Mouse (Mus musculus) left cerebral cortex, postnatal 4 days (tissue): ENCODE data around the gene Raf1. TPM values are rescaled to one million over a fixed set of nuclear protein-coding genes. Genes with fewer than 3 reads are reported as not detected.

Experiments
- DNase-seq: peaks from one replicate; pipeline ENCODE4 v3.0.0-alpha.2; 2022
- intact Hi-C: fragments of 180-260 bp; cut with DNase I; formaldehyde crosslinking; loops from one replicate; pipeline ENCODE4 v1.15.1; 2025
- total RNA-seq, 2 experiments: library from RNA; stranded (reverse); gene quantifications; 2 replicates each; pipeline ENCODE4 v1.2.3; 2021

Gene Raf1
- total RNA-seq, 2 experiments from 2014 or later, result 180 to 191 TPM

DNA sequence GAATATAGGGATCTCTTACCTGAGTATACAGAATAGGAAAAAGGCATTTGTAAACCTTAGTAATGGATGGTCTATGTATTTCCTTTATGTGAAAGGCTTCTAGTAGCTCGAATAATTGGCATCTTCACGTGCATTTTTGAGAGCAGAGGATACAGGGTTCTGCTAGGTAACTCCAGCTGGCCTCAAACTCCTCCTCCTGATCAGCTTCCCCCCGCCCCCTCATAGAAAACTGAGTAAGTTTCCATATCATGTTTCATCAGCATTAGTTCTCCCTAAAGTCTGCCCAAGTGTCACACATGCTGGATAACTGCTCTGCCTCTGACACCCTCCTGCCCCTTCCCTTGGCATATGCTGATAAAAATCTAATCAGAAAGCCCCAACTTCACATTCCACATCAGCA is 95.6 kb downstream of the Raf1 start:
- no peak for DNase-seq
- intact Hi-C loops, result no loop called here

DNA sequence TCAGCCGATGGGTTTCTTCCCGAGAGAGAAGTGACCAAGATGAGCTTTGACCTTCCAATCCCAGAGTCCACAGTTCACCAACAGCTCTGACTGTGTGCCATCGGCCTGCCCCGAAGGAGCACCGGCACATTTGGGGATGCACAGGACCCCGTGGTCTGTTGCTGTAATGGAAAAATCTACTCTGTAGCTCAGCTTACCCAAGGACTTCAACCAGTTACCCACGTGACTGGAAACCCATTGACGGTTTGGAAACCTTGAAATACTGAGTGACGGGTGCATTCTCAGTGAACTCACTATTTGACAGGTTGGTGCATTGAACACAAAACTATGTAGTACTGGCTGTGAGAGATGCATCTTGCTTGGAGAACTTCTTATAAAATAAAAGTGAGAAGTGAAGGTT is 98.5 kb downstream of the Raf1 start:
- intact Hi-C loops, result no loop called here
- DNase-seq, result no peak

DNA sequence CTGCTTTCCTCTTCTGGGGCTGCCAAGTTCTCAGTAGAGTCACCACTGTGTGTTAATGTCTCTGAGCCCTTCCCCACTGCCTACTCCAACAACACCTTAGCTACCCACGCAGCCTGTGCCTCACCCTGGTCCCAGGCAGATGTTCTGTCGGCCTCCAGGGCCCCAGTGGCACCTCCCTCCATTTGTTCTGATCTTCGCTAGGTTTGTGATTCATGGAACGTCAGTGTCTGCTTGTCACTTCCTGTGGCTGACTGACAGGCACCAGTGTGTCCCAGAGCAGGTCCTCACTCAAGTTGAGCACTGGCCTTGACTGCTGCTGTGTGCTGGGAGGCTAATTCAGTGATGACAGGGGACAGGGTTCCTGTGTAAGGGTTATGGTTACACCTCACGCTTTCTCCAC is 99.0 kb downstream of the Raf1 start:
- no peak for DNase-seq
- intact Hi-C loops, result no loop called here

DNA sequence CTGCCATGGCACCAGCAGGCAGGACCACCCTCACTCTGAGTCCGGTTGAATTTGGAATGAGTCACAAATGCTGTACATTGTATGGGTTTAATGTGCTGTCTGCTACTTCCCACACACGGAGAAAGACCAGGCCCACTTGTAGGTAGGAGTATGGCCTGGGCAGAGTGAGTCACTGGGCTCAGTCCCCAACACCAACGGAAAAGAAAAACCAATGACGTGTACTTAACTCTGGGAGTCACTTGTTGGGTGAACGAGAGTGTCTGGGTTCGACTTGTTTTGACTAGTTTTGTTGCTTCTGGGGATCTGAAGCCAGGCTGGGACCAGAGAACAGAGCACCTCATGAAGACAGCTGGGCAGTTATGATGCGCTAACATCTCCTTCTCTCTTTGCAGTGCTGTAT is 102.3 kb downstream of the Raf1 start:
- intact Hi-C loops, result no loop called here
- DNase-seq, result no peak

Other genes with a start within 250 kb of the Raf1 start
- 10 to 100 TPM; 33.3 to 36.5 TPM for gene Tsen2, start 132.0 kb downstream of the Raf1 start, total RNA-seq
- not detected for gene Mkrn2os, start 84.1 kb downstream of the Raf1 start, total RNA-seq
- 10 to 100 TPM; 45.0 to 45.3 TPM for gene Mkrn2, start 74.7 kb downstream of the Raf1 start, total RNA-seq
- gene Tmem40, start 85.8 kb upstream of the Raf1 start, total RNA-seq, result 1 to 10 TPM in 1 of 2 experiments, under 1 TPM in 1; 0.60 to 1.2 TPM
- 1 to 10 TPM; 8.3 to 8.5 TPM for gene Cand2, start 97.9 kb upstream of the Raf1 start, total RNA-seq
- gene Rpl32, start 132.1 kb upstream of the Raf1 start, total RNA-seq, result 100 to 1,000 TPM; 842 to 903 TPM
- gene Efcab12, start 161.8 kb upstream of the Raf1 start, total RNA-seq, result 1 to 10 TPM; 3.0 to 3.6 TPM
- gene Mbd4, start 176.7 kb upstream of the Raf1 start, total RNA-seq, result 1 to 10 TPM; 6.4 to 7.1 TPM
- 10 to 100 TPM; 28.9 to 35.8 TPM for gene Ift122, start 176.8 kb upstream of the Raf1 start, total RNA-seq